Mouse (Mus musculus): ENCODE measurements around the gene Arnt.

GRCm38 (mm10) chr3:95463852-95464251 is 29.7 kb downstream of the Arnt start:
- no peak for TF ChIP-seq CTCF (IDR thresholded peaks at IDR 0.05)
- no peak for TF ChIP-seq EP300 (IDR thresholded peaks at IDR 0.05)
